Mouse (Mus musculus) liver, embryonic 14.5 days (tissue): Measurements from ENCODE around the gene Sclt1.

Experiments used
- CTCF ChIP-seq: IDR thresholded peaks from 2 replicates; pipeline ENCODE4 v1.5.1; 2016; ENCODE audit warnings: antibody characterized with exemption, low read depth, control low read depth
- EP300 ChIP-seq: IDR thresholded peaks from 2 replicates; pipeline ENCODE4 v1.6.1; 2016; ENCODE audit warnings: antibody characterized with exemption, low read depth

DNA sequence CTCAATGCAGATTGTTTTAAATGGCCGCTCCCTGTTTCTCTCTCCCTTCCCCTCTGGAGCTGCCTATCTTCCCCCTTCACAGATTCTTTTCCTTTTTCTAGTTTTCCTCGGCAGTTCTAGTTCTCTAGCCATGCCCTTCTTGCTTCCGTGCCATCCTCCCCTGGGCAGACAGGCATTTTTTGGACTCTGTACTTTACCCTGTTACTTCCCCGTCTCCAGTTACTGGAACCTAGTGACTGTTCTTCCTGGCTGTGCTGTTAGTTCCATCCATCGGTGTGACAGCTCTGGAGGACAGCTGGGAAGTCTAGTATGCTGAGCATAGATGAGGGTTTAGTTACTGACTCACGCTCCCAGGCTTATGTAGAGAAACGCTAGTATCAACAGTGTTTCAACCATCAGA, 121.3 kb downstream of the Sclt1 start:
- TF ChIP-seq CTCF (no peak), EP300 (no peak)
